Mouse (Mus musculus): ENCODE results near the gene Pomp.

Gene Pomp

GRCm38 (mm10) chr5:147860449-147861261 lies at the start of gene Pomp:
Gene Pomp, plus strand, starts transcription at chr5:147860461.
- peak; percentile 84 for DNase-seq (ENCODE audit: low spot score)

DNA sequence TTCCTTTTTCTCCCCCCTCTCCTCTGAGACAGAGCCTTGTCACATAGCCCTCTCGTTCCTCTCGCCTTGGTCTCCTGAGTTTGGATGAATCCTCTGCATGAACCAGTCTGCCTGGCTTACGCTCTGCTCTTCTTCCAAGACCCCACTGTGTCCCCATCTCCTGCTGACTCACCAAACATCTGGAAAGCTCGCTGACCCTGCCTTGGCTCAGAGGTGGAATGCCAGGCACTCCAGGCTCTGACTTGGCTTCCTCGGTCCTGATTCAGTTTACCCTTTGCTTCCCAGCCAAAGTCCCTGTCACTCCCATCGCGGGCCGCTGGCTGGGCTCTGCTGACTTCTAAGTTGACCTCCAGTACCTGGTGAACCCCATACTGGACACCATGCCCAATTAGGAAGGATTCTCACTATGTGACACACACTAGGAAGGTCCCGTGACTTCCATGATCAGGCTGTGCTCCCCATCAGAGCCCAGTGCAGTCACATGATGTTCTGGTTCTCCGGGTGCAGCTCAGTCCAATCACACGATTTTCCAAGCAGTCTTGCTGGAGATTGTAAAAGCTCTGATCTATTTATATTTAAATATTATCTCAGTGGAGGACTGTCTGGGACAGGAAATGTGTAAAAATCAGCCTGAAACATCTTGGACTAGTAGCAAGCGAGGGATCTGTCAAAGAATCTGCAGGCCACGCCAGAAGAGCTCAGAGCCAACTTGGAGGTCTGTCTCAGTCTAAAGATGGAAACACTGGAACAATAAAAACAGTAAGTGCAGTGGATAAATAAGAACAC lies 47.8 kb upstream of the Pomp start:
- no peak for DNase-seq (ENCODE audit: low spot score)

DNA sequence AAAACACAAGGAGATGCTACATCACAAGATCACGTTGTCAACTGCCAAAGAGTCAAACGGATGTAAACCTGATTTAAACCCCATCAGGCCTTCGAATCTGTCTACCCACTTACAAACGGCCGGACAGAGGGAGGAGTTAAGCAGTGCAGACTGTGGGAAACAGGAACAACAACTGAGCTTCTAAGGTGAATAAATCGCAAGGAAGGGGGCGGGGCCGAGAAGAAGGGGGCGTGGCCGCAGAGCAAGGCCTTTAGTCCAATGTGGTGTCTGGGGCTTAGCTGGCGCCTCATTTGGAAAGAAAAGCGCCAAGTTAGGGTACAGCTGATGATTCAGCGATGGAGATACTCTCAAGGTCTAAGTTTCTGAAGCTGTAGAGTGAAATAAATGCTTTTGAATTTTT lies 45.3 kb upstream of the Pomp start:
- DNase-seq (ENCODE audit: low spot score) = no peak

- DNase-seq (ENCODE audit: low spot score) = no peak
These were observed 44.7 kb upstream of the Pomp start for GRCm38 (mm10) chr5:147815592-147815991.

DNA sequence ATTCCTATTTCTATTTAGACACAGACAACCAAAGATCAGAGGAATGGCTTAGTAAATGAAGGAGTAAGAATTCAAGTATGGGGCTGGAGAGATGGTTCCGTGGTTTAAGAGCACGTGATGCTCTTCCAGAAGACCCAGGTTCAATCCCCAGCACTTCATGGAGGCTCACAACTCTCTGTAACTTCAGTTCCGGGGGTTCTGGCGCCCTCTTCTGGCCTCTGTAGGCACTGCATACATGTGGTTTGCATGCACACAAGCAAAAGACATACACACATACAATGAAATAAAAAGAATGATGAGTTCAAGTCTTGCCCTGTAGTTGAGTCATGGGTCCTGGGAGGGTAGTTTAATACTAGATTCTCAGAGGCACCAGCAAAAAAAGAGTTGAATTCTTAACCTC lies 43.8 kb upstream of the Pomp start:
- no peak for DNase-seq (ENCODE audit: low spot score)

DNA sequence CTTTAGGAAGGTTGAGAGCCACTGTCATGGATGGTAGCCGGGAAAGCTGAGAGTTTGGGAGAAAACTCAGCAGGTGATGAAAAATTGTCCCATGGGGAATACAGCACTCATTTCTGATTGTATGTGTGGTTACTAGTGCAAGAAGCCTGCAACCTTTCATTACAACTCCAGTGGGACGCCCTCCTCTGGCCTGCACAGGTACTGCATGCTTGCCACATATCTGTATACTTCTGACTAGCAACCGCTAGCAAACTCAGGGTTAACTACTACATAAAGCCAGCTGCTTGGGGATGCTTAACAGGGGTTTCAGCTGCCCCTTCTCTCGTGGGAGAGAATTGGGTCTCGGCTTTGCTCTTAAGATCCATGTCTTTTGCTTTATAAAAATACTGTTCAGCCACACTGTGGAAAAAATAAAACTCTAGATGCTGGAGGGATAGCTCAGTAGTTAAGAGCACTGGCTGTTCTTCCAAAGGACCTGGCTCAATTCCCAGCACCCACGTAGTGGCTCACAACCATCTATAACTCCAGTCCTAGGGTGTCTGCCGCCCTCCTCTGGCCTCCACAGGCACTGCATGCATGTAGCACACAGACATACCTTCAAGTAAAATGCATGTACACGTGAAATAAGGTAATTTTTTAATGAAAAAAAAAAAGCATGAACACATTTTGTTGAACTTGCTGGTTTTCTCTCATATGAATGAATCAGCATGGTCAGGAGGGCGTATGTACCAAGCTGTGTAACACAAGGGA lies 42.3 kb upstream of the Pomp start:
- DNase-seq (ENCODE audit: low spot score) = no peak

DNA sequence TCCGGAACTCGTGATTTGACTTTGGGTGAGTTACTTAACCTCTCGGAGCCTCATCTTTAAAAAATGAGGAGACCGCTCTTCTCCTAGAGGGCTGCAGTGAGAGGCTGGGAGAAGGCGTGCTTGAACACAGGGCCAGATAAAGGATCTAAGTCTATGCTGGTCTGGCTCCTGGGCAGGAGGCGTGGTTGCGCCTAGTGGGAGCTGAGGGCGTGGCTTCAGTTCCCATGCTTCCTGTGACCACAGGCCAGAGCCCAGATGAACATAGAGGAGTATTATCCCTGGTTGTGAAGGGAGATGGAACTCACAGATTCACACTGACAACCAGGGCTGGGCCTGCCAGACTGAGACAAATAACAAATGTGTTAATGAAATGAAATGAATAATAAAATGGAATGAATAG lies 41.4 kb upstream of the Pomp start:
- DNase-seq (ENCODE audit: low spot score) = no peak

GRCm38 (mm10) chr5:147819895-147820294 lies 40.4 kb upstream of the Pomp start:
- DNase-seq (ENCODE audit: low spot score) = no peak

DNA sequence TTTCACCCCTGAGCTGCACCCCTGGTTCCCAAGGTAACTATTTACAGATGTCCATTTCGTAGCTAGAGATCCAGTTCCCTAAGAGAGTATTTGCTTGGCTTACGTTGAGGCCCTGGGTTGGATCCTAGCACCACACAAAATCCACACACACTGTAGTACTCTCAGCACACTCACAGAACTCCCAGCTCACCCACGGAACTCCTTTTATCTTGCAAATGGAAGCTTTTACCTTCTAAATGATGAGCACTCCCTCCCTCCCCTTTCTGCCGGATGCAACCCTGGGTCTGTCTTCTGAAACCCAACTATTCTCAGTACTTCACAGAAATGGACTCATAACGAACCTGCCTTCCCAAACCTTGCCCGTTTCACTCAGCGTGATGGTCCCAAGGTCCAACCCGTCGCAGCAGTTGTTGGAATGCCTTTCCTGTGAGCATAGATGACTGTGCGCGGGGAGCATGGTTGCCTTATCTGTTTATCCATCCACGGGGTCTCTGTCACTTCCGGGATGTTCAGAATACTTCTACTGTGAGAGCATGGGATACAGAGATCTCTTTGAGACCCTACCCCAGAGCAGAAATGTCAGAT lies 36.1 kb upstream of the Pomp start:
- DNase-seq (ENCODE audit: low spot score) = no peak

DNA sequence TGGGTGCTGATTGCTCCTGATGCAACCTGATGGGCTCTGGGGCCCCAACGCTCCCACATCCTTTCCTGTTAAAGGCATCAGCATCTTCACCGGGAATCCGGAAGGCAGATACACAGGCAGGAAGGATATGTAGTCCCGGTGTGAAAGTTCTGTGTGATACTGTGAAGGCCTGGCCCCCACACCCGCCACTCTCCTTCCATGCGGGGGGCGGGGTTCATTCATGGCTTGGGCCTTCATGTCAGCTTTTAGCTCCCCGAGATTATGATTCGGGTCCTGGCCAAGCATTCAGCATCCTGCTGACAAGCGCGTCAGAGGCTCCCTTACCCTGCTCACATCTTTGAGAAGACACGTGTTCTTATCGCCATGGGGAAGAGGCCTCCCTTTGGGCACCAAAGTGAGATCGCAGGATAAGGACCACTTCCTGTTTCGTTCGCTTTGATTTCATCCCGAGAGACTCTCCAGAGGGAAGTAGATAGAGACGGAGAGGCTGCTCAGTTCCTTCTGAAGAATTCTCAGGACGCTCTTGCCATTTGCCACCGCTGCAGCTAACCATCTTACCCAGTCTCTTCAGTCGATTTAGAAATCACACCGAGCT lies 34.8 kb upstream of the Pomp start:
- DNase-seq (ENCODE audit: low spot score) = no peak

DNA sequence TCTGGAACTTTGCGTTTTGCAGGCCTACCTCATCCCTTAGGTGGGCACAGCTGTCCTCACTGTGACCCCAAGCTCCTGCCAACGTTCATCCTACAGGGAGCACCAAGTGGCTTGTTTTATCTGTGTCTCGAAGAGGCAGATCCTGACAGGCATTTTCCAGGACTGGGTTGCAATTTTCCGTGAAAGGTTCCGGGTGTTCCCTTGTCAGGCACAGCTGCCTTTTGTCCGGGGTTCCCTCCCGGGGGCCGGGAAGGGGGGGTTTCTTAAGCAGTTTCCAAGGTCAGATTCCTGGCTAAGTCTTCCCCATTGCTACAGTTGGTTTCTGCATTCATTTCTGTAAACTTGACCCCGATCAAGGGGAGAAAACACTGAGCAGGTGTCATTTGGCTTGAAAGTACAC lies 34.2 kb upstream of the Pomp start:
- no peak for DNase-seq (ENCODE audit: low spot score)

DNA sequence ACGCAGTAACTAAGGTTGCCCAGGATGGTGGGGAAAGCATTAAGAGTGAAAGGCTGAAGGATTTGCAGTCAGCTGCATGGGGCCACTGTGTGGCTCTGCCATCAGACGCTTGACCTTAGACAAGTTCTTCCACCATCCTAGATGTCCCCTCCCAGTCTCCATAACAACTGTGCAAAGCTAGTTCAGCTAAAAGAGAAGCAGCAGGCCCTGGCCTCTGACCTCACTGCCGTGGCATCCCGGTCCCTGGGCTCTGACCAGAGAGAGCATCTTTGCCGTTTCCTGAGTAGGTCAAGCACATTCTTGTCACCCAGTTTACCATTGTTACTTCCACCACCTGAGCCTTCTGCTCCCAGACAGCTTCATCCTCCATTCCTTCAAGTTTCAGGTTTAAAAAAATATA lies 33.7 kb upstream of the Pomp start:
- no peak for DNase-seq (ENCODE audit: low spot score)

DNA sequence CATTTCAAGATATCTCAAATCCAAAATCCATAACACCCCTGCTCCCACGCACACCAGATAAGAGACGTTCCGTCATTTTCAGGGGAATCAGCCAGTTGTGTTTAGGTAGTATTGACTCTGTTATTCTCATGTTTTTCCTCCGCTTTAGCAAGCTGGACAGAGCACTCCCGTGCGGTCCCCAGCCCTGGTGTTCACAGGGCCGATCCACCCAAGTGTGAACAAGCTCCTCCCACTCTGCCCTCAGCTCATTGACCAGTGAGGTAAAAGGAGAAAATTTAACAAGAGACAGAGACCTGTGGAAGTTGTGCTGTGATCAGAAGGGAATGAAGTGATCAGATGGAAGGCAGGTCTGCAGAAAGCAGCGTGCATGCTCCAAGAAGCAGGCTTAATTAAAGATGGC lies 31.4 kb upstream of the Pomp start:
- DNase-seq (ENCODE audit: low spot score) = no peak

DNA sequence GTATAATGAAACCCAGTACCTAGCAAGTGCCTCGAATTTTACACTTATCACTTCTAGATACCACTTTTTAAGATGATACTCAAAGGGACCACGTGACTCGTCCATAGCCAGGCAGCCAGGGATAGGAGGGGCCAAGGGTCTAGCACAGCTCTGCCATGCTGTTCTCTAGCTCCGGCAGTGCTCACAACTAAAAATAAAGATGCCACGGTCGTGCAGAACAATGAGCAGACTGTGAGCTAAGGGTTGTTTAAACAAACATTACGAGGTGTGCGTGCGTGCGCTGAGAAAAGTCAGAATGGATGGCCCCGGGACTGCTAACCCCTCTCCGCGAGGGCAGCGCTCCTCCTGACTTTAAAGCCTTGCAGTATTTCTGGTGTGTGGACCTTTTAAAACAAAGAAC lies 27.4 kb upstream of the Pomp start:
- DNase-seq (ENCODE audit: low spot score) = no peak

DNA sequence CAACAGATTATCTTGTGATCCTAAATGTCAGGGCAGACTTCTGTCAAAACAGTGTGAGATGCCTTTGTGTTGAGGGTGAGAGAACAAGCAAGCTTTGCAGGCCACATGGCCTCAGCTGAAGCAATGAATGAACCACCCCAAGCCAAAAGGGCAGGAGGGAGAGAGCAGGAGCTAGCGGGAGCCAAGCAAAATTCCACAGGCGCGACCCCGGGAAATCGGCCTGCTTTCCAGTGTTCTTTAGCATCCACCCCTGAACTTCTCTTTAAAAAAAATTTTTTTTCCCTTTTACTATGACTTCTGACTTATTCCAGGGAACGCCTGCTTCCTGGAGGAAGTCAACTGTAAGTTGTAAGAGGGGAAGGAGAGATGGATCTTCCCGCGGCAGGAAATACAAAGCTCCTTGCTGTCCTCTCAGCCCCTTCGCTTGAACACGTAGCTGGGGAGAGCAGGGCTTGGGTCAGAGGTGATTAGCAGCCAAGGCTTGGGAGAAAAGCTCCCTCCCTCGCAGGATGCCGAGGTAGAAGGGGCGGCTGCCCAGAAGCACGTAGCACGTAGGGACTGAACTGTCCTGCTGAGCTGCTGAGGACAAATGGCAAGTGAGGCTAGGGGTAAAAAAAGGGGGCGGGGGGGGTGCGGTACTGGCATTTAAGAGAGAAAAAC lies 25.3 kb upstream of the Pomp start:
- no peak for DNase-seq (ENCODE audit: low spot score)

DNA sequence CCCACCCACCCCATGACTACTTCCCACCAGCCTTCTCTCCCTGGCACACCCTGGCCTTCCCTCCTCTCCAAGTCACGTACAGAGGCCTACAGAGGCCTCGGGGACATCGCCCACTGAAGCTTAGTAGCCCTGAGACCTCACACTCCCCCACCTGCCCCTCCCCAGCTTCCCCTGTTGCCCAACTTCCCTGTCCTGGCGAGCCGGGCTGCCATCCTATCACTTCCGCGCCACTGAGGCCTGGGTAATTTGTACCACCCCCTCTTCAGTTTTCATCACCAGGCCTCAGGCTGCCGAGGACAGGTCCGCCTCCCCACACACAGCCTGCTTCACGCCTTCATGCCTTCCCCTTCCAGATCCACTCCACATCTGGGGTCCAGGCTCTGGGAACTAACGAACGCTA lies 20.8 kb upstream of the Pomp start:
- DNase-seq (ENCODE audit: low spot score) = no peak

DNA sequence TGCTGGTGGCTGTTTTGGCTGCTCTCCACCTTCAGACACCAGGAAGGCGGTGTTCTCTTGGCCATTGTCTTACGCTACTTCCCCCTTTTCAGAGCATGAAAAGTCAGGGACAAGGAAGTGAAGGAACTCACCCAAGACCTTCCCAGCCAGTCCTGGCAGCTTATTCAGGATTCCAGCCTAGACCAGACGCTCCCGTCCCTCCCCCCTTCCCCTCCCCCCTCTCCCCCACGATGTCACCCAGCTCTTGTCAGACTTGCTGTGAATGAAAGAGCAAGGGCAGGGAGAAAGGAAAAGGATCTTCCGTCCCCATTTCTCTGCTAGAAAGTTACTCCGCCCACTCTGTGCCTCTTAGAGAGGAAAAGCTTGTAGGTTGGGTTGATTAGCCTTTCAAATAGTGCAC lies 16.9 kb upstream of the Pomp start:
- DNase-seq (ENCODE audit: low spot score) = no peak

DNA sequence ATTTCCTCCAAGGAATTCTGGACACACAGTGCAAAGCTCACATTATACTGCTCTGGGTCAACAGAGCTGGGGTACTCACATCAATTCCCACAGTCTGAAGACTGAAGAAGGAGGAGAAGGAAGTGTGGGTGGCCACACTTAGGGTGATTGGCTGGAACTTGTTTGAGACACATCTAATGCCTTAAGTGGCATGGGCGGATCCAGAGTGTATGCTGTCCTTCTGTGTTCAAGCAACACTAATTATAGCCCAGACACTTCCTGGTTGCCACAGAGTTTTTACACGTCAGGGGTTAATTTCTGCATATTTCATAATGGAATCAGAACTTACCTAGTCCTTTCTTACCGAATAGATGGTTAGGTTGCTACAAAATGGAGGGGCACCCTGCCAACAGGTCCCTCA lies 14.9 kb upstream of the Pomp start:
- DNase-seq (ENCODE audit: low spot score) = no peak

GRCm38 (mm10) chr5:147847361-147847760 lies 12.9 kb upstream of the Pomp start:
- DNase-seq (ENCODE audit: low spot score) = no peak

DNA sequence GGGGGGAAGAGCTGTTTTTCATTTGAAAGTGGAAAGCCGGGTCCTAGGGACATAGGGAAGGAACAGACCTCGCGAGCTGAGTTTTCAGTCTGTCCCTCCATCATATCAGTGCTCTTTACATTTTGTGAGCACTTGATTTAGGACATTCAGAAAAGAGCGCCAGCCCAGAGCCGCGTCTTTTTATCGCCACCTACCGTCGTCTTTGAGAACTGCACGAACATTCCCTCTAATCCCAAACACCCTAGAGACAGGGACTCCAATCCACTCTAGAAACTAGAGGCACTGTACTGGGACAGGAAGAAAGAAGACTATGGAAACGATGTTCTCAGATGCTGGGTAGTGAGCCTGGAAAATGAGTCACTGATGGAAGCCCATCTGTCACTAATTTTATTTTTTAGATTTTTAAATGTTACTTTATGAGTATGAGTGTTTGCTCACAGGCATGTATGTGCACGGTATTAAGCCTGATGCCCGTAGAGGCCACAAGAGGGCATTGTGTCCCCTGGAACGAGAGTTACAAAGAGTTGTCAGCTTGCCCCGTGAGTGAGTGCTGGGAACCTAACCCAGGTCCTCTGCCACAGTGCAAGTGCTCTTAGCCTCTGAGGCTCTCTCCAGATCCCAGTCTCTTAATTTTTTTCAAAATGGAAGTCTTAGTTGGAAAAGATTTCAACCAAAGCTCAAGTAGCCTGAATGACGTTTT lies 11.9 kb upstream of the Pomp start:
- peak; percentile 62 for DNase-seq (ENCODE audit: low spot score)

DNA sequence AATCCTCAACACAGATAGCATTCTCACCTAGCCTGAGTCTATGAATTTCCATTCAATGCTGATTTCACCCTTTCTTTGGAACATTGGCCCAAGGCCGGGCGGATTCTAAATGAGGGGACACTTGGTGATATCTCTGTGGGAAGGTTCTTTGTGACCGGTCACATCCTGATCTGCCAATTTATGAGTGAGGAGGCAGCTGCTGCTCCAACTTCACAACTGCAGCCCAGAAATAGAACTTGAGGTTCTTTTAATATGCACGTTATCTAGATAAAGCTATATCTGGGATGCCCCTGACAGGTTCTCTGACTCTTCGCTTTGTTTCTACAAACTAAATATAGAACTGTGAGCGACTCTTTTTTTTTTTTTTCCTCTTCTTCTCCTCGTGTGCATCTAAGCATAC lies 10.1 kb upstream of the Pomp start:
- DNase-seq (ENCODE audit: low spot score) = no peak

Measured in ovary, postnatal 10 days (tissue).